Mouse (Mus musculus): ENCODE measurements around the gene Pex16.

Pex16 gene

GRCm38 (mm10) chr2:92423156-92423555 is 48.7 kb downstream of the Pex16 start:
- DNase-seq (ENCODE audit: low spot score): no peak

GRCm38 (mm10) chr2:92423702-92424461 is 49.4 kb downstream of the Pex16 start:
- DNase-seq (ENCODE audit: low spot score): peak; percentile 95

GRCm38 (mm10) chr2:92424462-92425308 is 50.2 kb downstream of the Pex16 start:
- DNase-seq (ENCODE audit: low spot score): peak; percentile 69

- no peak for DNase-seq (ENCODE audit: low spot score)
Measured at GRCm38 (mm10) chr2:92425366-92425765, 50.9 kb downstream of the Pex16 start.

- no peak for DNase-seq (ENCODE audit: low spot score)
Measured at GRCm38 (mm10) chr2:92426426-92426825, 52.0 kb downstream of the Pex16 start.

GRCm38 (mm10) chr2:92427882-92428281 is 53.4 kb downstream of the Pex16 start:
- DNase-seq (ENCODE audit: low spot score): peak; percentile 57

- no peak for DNase-seq (ENCODE audit: low spot score)
Measured at GRCm38 (mm10) chr2:92430089-92430488, 55.6 kb downstream of the Pex16 start.
